Mouse (Mus musculus): ENCODE data around the gene Pds5a. TPM values are rescaled to one million over a fixed set of nuclear protein-coding genes. Genes with fewer than 3 reads are reported as not detected.
A peak's percentile ranks its signal among the peaks of the same experiment; 100 is the strongest.

Gene Pds5a
- total RNA-seq, 2 experiments from 2014 or later: 78.2 to 85.2 TPM

- DNase-seq (ENCODE audit: low spot score in 2 of 2): no peak
Observed at GRCm38 (mm10) chr5:65574876-65575275, 123.2 kb downstream of the Pds5a start.

- no peak for DNase-seq (ENCODE audit: low spot score in 2 of 2)
Observed at GRCm38 (mm10) chr5:65565486-65565885, 132.6 kb downstream of the Pds5a start.

DNA sequence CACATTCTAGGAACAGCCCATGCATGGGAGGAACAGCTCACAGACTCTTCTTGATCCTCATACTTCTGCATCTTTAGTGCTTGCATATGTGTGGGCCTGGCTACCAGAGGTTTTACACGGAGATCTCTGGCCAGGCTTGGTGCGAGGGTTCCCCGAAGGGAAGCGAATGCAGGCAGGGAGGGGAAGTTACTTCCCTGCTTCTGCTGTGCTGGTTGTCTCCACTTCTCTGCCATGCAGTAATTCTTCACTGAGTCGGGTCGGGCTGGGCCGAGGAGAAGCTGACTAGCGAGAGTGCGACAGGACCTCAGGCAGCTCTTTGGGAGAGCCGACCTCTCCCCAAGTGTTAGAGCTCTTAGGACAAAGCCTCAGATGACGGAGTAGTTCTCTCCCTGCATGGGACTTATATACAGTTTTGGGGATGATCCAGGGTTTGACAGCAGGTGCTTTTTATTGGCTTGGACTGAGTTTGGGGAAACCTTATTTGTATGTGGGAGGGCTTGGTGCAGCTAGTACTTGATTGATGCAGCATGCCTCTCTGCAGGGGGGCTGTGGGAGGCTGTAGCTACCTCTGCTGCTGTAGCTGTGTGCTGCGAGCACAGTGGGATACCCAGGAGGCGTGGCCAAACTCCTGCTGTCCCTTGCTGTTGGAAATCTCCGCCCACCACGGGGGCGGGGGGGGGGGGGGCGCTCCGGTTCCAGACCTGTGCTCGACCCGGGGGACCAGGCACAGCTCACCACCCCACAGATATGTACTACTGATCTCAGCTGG lies 136.8 kb downstream of the Pds5a start:
- peak in 1 of 2 experiments; percentile 16 for DNase-seq (ENCODE audit: low spot score in 2 of 2)

GRCm38 (mm10) chr5:65557109-65557508 lies 141.0 kb downstream of the Pds5a start:
- no peak for DNase-seq (ENCODE audit: low spot score in 2 of 2)

Other genes starting within 250 kb of the Pds5a start
- gene Gm43552, start 205.4 kb downstream of the Pds5a start, total RNA-seq (2021): not detected
- 100 to 1,000 TPM; 141 to 152 TPM for gene Smim14, start 161.1 kb downstream of the Pds5a start, total RNA-seq (2021)
- 100 to 1,000 TPM; 140 to 150 TPM for gene Ube2k, start 161.0 kb downstream of the Pds5a start, total RNA-seq (2021)
- 10 to 100 TPM; 19.3 to 20.1 TPM for gene N4bp2, start 65.2 kb upstream of the Pds5a start, total RNA-seq (2021)
- 1 to 10 TPM; 1.1 to 1.2 TPM for gene Rhoh, start 162.9 kb upstream of the Pds5a start, total RNA-seq (2021)
- gene Chrna9, start 236.6 kb upstream of the Pds5a start, total RNA-seq (2021): not detected

Measured in layer of hippocampus, postnatal 10 days (tissue).